Mouse (Mus musculus) cortical plate, adult 2 months (tissue): Measurements from ENCODE around the gene Nynrin.

ENCODE experiments used
- CTCF ChIP-seq: fragments of 200-500 bp; IDR thresholded peaks from 2 replicates; pipeline ENCODE4 v1.5.1; 2011; ENCODE audit warnings: mild to moderate bottlenecking, control low read depth, low read length; ENCODE audit not compliant: insufficient read depth; ENCODE audit errors: extremely low read depth
- POLR2A ChIP-seq: fragments of 200-500 bp; IDR thresholded peaks from 2 replicates; pipeline ENCODE4 v1.6.1; 2011; ENCODE audit warnings: mild to moderate bottlenecking, low read length, control low read depth; ENCODE audit not compliant: insufficient read depth; ENCODE audit errors: extremely low read depth

DNA sequence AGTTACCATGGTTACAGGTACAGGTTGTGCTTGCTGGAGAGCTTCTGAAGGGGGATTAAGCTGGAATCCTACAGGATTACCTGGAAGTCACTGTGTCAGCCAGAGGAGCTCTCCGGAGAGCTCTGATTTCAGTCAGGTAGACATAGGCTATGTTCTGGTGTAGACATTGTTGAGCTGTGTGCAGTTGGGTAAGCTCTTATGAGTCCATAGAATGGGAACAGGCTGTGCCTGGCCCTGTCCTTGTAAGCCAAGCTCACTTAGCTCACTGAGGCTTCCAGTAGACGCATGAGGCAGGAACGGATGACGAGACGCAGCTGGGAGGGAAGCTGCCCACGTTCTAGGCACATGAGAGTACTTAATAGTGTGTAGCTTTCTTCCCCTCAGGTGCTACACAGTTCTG, 8.4 kb downstream of the Nynrin start:
- TF ChIP-seq CTCF (no peak), POLR2A (no peak)
